Mouse (Mus musculus): Measurements from ENCODE around the gene Gins2. TPM values are rescaled to one million over a fixed set of nuclear protein-coding genes. Genes with fewer than 3 reads are reported as not detected.

Gins2 gene
- polyA plus RNA-seq, 1 experiment from 2014 or later, result 23.1 TPM

GRCm38 (mm10) chr8:120553441-120554123, 35.5 kb downstream of the Gins2 start:
- WGBS, result 90% methylated on average over 24 of the region's 24 CpGs
- H3K9me3 ChIP-seq (ENCODE audit: control insufficient read depth), result no peaks in the 10 kb centered on the region

DNA sequence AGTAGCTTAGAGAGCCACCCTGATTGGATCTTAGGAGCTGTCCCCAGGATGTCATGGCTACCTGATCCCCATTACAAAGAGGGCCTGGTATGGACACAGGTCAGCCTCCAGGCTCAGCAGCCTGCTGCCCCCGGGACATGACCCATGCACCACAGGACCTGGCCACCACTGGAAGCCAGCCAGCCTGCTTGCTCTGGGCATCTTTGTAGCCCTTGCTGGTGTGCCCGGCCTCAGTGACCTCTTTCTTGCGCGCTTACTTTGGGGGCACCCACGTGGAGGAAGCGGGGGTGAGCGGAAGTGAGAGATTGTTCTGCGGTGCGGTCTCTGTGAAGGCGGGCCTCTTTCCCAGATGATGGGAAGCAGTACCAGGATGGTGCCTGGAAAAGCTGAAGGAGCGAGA, 36.6 kb downstream of the Gins2 start:
- no peak overlapping the region for H3K27ac ChIP-seq (ENCODE audit: low read depth, low read length)
- no peak for ATAC-seq
- TF ChIP-seq CTCF (IDR thresholded peaks at IDR 0.05; ENCODE audit: low read depth), result no peak
- H3K27me3 ChIP-seq (replicated peaks; ENCODE audit: control insufficient read depth, insufficient read depth, low read length), result no peaks in the 10 kb centered on the region
- H3K4me2 ChIP-seq (replicated peaks; ENCODE audit: low read depth), result no peak overlapping the region
- no peak overlapping the region for H3K9ac ChIP-seq (ENCODE audit: low read depth, low read length)
- 88% methylated on average over 11 of the region's 11 CpGs for WGBS
- peaks cover 7% of the 10 kb centered on the region for H3K36me3 ChIP-seq (ENCODE audit: control insufficient read depth, insufficient read depth)
- H3K9me3 ChIP-seq (ENCODE audit: control insufficient read depth), result no peaks in the 10 kb centered on the region
- peaks cover 3% of the 10 kb centered on the region; the same call in 1 of the 2 replicates for H3K4me1 ChIP-seq (replicated peaks; ENCODE audit: control insufficient read depth, insufficient read depth, low read length)
- H3K4me3 ChIP-seq (ENCODE audit: low read depth, low read length), result no peak overlapping the region

More at GRCm38 (mm10) chr8:120553441-120554123, 35.5 kb downstream of the Gins2 start:
- peaks cover 14% of the 10 kb centered on the region for H3K36me3 ChIP-seq (ENCODE audit: control insufficient read depth, insufficient read depth)
- no peak overlapping the region for H3K4me2 ChIP-seq (replicated peaks; ENCODE audit: low read depth)
- H3K4me3 ChIP-seq (ENCODE audit: low read depth, low read length), result no peak overlapping the region
- H3K27me3 ChIP-seq (replicated peaks; ENCODE audit: control insufficient read depth, insufficient read depth, low read length), result no peaks in the 10 kb centered on the region
- peak; percentile 24; the same call in 1 of the 2 replicates for TF ChIP-seq CTCF (IDR thresholded peaks at IDR 0.05; ENCODE audit: low read depth)
- no peak overlapping the region for H3K27ac ChIP-seq (ENCODE audit: low read depth, low read length)
- no peak overlapping the region for H3K9ac ChIP-seq (ENCODE audit: low read depth, low read length)
- no peak for ATAC-seq
- peaks cover 3% of the 10 kb centered on the region; the same call in 1 of the 2 replicates for H3K4me1 ChIP-seq (replicated peaks; ENCODE audit: control insufficient read depth, insufficient read depth, low read length)

DNA sequence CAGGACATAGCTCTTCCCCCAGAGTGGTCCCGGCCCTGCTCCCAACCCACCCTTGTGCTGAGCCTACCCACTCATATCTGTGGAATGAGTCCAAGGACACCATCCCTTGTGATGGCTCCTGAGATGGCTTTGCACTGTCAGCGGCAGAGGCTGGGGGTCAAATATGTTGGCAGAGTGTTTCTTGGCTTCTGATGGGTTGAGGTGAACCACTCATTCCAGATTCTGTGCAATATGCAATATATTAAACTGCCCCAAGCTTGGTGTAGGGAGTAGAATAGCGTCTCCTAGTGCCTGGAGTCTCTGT, 37.5 kb downstream of the Gins2 start:
- Histone ChIP-seq H3K9me3 (ENCODE audit: control insufficient read depth) (no peaks in the 10 kb centered on the region), H3K27me3 (replicated peaks; ENCODE audit: control insufficient read depth, insufficient read depth, low read length) (no peaks in the 10 kb centered on the region), H3K4me1 (replicated peaks; ENCODE audit: control insufficient read depth, insufficient read depth, low read length) (peaks cover 3% of the 10 kb centered on the region; the same call in 1 of the 2 replicates), H3K27ac (ENCODE audit: low read depth, low read length) (no peak overlapping the region), H3K9ac (ENCODE audit: low read depth, low read length) (no peak overlapping the region), H3K4me3 (ENCODE audit: low read depth, low read length) (no peak overlapping the region), H3K36me3 (ENCODE audit: control insufficient read depth, insufficient read depth) (peaks cover 7% of the 10 kb centered on the region), H3K4me2 (replicated peaks; ENCODE audit: low read depth) (no peak overlapping the region)
- ATAC-seq, result no peak
- no peak for TF ChIP-seq CTCF (IDR thresholded peaks at IDR 0.05; ENCODE audit: low read depth)
- WGBS, result 82% methylated on average over 3 of the region's 3 CpGs

- Histone ChIP-seq H3K27ac (ENCODE audit: low read depth, low read length) (no peak overlapping the region), H3K4me1 (replicated peaks; ENCODE audit: control insufficient read depth, insufficient read depth, low read length) (peaks cover 3% of the 10 kb centered on the region; the same call in 1 of the 2 replicates)
Measured at GRCm38 (mm10) chr8:120550937-120551676, 38.0 kb downstream of the Gins2 start.

GRCm38 (mm10) chr8:120550430-120550829, 38.7 kb downstream of the Gins2 start:
- Histone ChIP-seq H3K9ac (ENCODE audit: low read depth, low read length) (no peak overlapping the region), H3K4me2 (replicated peaks; ENCODE audit: low read depth) (no peak overlapping the region), H3K4me1 (replicated peaks; ENCODE audit: control insufficient read depth, insufficient read depth, low read length) (peaks cover 3% of the 10 kb centered on the region; the same call in 1 of the 2 replicates), H3K27ac (ENCODE audit: low read depth, low read length) (no peak overlapping the region), H3K9me3 (ENCODE audit: control insufficient read depth) (no peaks in the 10 kb centered on the region), H3K36me3 (ENCODE audit: control insufficient read depth, insufficient read depth) (peaks cover 7% of the 10 kb centered on the region), H3K4me3 (ENCODE audit: low read depth, low read length) (no peak overlapping the region), H3K27me3 (replicated peaks; ENCODE audit: control insufficient read depth, insufficient read depth, low read length) (no peaks in the 10 kb centered on the region)
- no peak for TF ChIP-seq CTCF (IDR thresholded peaks at IDR 0.05; ENCODE audit: low read depth)
- ATAC-seq, result no peak
- WGBS, result 50% methylated on average over 12 of the region's 12 CpGs

More at GRCm38 (mm10) chr8:120550937-120551676, 38.0 kb downstream of the Gins2 start:
- Histone ChIP-seq H3K4me3 (ENCODE audit: low read depth, low read length) (no peak overlapping the region), H3K4me2 (replicated peaks; ENCODE audit: low read depth) (no peak overlapping the region), H3K27me3 (replicated peaks; ENCODE audit: control insufficient read depth, insufficient read depth, low read length) (no peaks in the 10 kb centered on the region), H3K9ac (ENCODE audit: low read depth, low read length) (no peak overlapping the region), H3K36me3 (ENCODE audit: control insufficient read depth, insufficient read depth) (peaks cover 7% of the 10 kb centered on the region), H3K9me3 (ENCODE audit: control insufficient read depth) (no peaks in the 10 kb centered on the region)
- WGBS, result 76% methylated on average over 11 of the region's 11 CpGs
- no peak for TF ChIP-seq CTCF (IDR thresholded peaks at IDR 0.05; ENCODE audit: low read depth)
- no peak for ATAC-seq

DNA sequence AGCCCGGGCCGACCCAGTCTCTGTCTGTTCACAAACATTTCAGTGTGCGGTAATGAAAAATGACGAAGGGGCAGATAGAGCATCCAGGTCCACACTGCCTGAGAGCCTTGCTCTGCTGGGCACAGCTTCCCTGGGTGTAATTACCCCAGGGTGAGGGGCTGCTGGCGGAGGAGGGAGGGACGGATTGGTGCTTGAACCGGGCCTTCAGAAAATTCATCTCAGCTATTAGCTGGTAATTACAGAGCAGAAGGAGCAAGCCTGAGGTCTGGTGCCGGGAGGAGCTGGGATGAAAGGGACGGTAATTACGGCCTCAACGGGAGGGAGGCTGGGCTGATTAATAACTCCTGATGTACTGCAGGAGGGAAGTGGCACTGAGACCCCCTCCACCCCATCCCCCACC, 39.2 kb downstream of the Gins2 start:
- TF ChIP-seq CTCF (IDR thresholded peaks at IDR 0.05; ENCODE audit: low read depth), result no peak
- 38% methylated on average over 11 of the region's 11 CpGs for WGBS
- H3K4me1 ChIP-seq (replicated peaks; ENCODE audit: control insufficient read depth, insufficient read depth, low read length), result peaks cover 3% of the 10 kb centered on the region; the same call in 1 of the 2 replicates
- no peak overlapping the region for H3K27ac ChIP-seq (ENCODE audit: low read depth, low read length)
- H3K9me3 ChIP-seq (ENCODE audit: control insufficient read depth), result no peaks in the 10 kb centered on the region
- ATAC-seq, result no peak
- H3K4me3 ChIP-seq (ENCODE audit: low read depth, low read length), result no peak overlapping the region
- H3K27me3 ChIP-seq (replicated peaks; ENCODE audit: control insufficient read depth, insufficient read depth, low read length), result no peaks in the 10 kb centered on the region
- peaks cover 6% of the 10 kb centered on the region for H3K36me3 ChIP-seq (ENCODE audit: control insufficient read depth, insufficient read depth)
- no peak overlapping the region for H3K9ac ChIP-seq (ENCODE audit: low read depth, low read length)
- H3K4me2 ChIP-seq (replicated peaks; ENCODE audit: low read depth), result no peak overlapping the region; the same call in 1 of the 2 replicates

Data from intestine, postnatal 0 days (tissue).